Mouse (Mus musculus) embryonic fibroblast, embryonic 13.5 days (primary cell): Measurements from ENCODE around the gene Imp3.

Source experiments
- CTCF ChIP-seq: IDR thresholded peaks from 2 replicates; pipeline ENCODE4 v1.5.1; 2011; ENCODE audit warnings: mild to moderate bottlenecking, control low read depth, low read length, moderate library complexity, borderline replicate concordance; ENCODE audit not compliant: insufficient read depth
- POLR2A ChIP-seq: IDR thresholded peaks from 2 replicates; pipeline ENCODE4 v1.6.1; 2011; ENCODE audit warnings: low read depth, mild to moderate bottlenecking, control low read depth, low read length, moderate library complexity

- no peak for TF ChIP-seq CTCF
- no peak for TF ChIP-seq POLR2A
These were observed 36.1 kb upstream of the Imp3 start for GRCm38 (mm10) chr9:56901187-56901586.
